Mouse (Mus musculus) A20 (cell line): ENCODE data around the gene Slc5a5.
"Not testable (repeated sequence)": the region's sequence is repeated elsewhere in the genome, so short reads cannot be mapped to it uniquely, and the experiment has no call there.

ENCODE experiments used
- DNase-seq: peaks from one replicate; pipeline ENCODE4 v3.0.0-alpha.2; 2011; ENCODE audit warnings: low read depth, low spot score

The Slc5a5 gene

GRCm38 (mm10) chr8:70903112-70903511 is 10.6 kb upstream of the Slc5a5 start:
- DNase-seq = peak; percentile 53

GRCm38 (mm10) chr8:70902211-70902610 is 9.7 kb upstream of the Slc5a5 start:
- DNase-seq = no peak

- DNase-seq = no peak
Observed at GRCm38 (mm10) chr8:70900872-70901387, 8.4 kb upstream of the Slc5a5 start.

GRCm38 (mm10) chr8:70899226-70899625 is 6.7 kb upstream of the Slc5a5 start:
- DNase-seq = no peak

GRCm38 (mm10) chr8:70898661-70899198 is 6.2 kb upstream of the Slc5a5 start:
- DNase-seq = peak; percentile 92

- DNase-seq = peak; percentile 92
Observed at GRCm38 (mm10) chr8:70897681-70898413, 5.3 kb upstream of the Slc5a5 start.

GRCm38 (mm10) chr8:70897021-70897680 is 4.6 kb upstream of the Slc5a5 start, which contains the start of gene Rpl18a:
Gene Rpl18a (minus strand): TSS chr8:70897412.
- peak; percentile 98 for DNase-seq

- DNase-seq = peak; percentile 13
Observed at GRCm38 (mm10) chr8:70896316-70897020, 3.9 kb upstream of the Slc5a5 start.

- not testable (repeated sequence) for DNase-seq
Observed at GRCm38 (mm10) chr8:70895571-70896259, 3.2 kb upstream of the Slc5a5 start.

GRCm38 (mm10) chr8:70894771-70895545 is 2.4 kb upstream of the Slc5a5 start:
- DNase-seq = no peak

- no peak for DNase-seq
Observed at GRCm38 (mm10) chr8:70894385-70894720, 1.8 kb upstream of the Slc5a5 start.

- DNase-seq = peak; percentile 74
Observed at GRCm38 (mm10) chr8:70893656-70894384, 1.3 kb upstream of the Slc5a5 start.

- peak; percentile 30 for DNase-seq
Observed at GRCm38 (mm10) chr8:70892896-70893655, 519 bp upstream of the Slc5a5 start.

GRCm38 (mm10) chr8:70891356-70891755 is 1.2 kb downstream of the Slc5a5 start:
- no peak for DNase-seq

- no peak for DNase-seq
Observed at GRCm38 (mm10) chr8:70890656-70891055, 1.9 kb downstream of the Slc5a5 start.

GRCm38 (mm10) chr8:70887669-70888068 is 4.9 kb downstream of the Slc5a5 start:
- no peak for DNase-seq

- DNase-seq = peak; percentile 46
Observed at GRCm38 (mm10) chr8:70885612-70886011, 6.9 kb downstream of the Slc5a5 start.

GRCm38 (mm10) chr8:70884683-70885082 is 7.9 kb downstream of the Slc5a5 start:
- DNase-seq = no peak

- DNase-seq = no peak
Observed at GRCm38 (mm10) chr8:70884186-70884585, 8.4 kb downstream of the Slc5a5 start.
